Mouse (Mus musculus) heart, postnatal 14 days (tissue): Measurements from ENCODE around the gene Inf2. TPM values are rescaled to one million over a fixed set of nuclear protein-coding genes. Genes with fewer than 3 reads are reported as not detected.
A peak's percentile ranks its signal among the peaks of the same experiment; 100 is the strongest.

Source experiments
- DNase-seq, 2 experiments: peaks; one replicate each; pipeline ENCODE4 v3.0.0; 2021 to 2022
- intact Hi-C: fragments of 180-260 bp; cut with DNase I; formaldehyde crosslinking; loops from one replicate; pipeline ENCODE4 v1.15.1; 2025
- total RNA-seq, 2 experiments: library from RNA; stranded (reverse); gene quantifications; 2 replicates each; pipeline ENCODE4 v1.2.3; 2021

Inf2 gene
- total RNA-seq, 2 experiments from 2014 or later: 19.8 to 21.5 TPM

- intact Hi-C loops: no loop called here
- no peak for DNase-seq
Measured at GRCm38 (mm10) chr12:112562462-112562861, 26.1 kb upstream of the Inf2 start.

- no peak for DNase-seq
- intact Hi-C loops: no loop called here
Measured at GRCm38 (mm10) chr12:112563011-112563410, 25.6 kb upstream of the Inf2 start.

- intact Hi-C loops: no loop called here
Measured at GRCm38 (mm10) chr12:112570160-112570559, 18.4 kb upstream of the Inf2 start.

GRCm38 (mm10) chr12:112571064-112571463 lies 17.5 kb upstream of the Inf2 start:
- intact Hi-C loops: no loop called here
- no peak for DNase-seq

More at GRCm38 (mm10) chr12:112570160-112570559, 18.4 kb upstream of the Inf2 start:
- no peak for DNase-seq

- no peak for DNase-seq
- intact Hi-C loops: loop anchor here (2.0 kb wide), 1 partner anchor 23 kb away; no protein-coding TSS in a partner anchor
Measured at GRCm38 (mm10) chr12:112575274-112575986, 13.2 kb upstream of the Inf2 start.

- peak in 1 of 2 experiments; percentile 37 for DNase-seq
- intact Hi-C loops: no loop called here
Measured at GRCm38 (mm10) chr12:112576341-112576740, 12.2 kb upstream of the Inf2 start.

GRCm38 (mm10) chr12:112576749-112577148 lies 11.8 kb upstream of the Inf2 start:
- intact Hi-C loops: no loop called here
- DNase-seq: no peak

GRCm38 (mm10) chr12:112578296-112579090 lies 10.1 kb upstream of the Inf2 start:
- intact Hi-C loops: no loop called here
- DNase-seq: no peak

- DNase-seq: no peak
- intact Hi-C loops: no loop called here
Measured at GRCm38 (mm10) chr12:112579430-112579829, 9.2 kb upstream of the Inf2 start.

- DNase-seq: no peak
- intact Hi-C loops: no loop called here
Measured at GRCm38 (mm10) chr12:112579926-112580325, 8.7 kb upstream of the Inf2 start.

GRCm38 (mm10) chr12:112581113-112581512 lies 7.5 kb upstream of the Inf2 start:
- no peak for DNase-seq
- intact Hi-C loops: no loop called here

- intact Hi-C loops: no loop called here
- no peak for DNase-seq
Measured at GRCm38 (mm10) chr12:112584954-112585353, 3.6 kb upstream of the Inf2 start.

GRCm38 (mm10) chr12:112585924-112586538 lies 2.6 kb upstream of the Inf2 start:
- intact Hi-C loops: no loop called here
- no peak for DNase-seq

GRCm38 (mm10) chr12:112587125-112588124 lies 1.2 kb upstream of the Inf2 start:
- intact Hi-C loops: no loop called here
- DNase-seq: peak; percentile 63 to 74

- no peak for DNase-seq
- intact Hi-C loops: no loop called here
Measured at GRCm38 (mm10) chr12:112589491-112590191, 1.1 kb downstream of the Inf2 start.

GRCm38 (mm10) chr12:112590566-112591239 lies 2.1 kb downstream of the Inf2 start:
- DNase-seq: peak in 1 of 2 experiments; percentile 45
- intact Hi-C loops: no loop called here

- no peak for DNase-seq
- intact Hi-C loops: no loop called here
Measured at GRCm38 (mm10) chr12:112591240-112591639, 2.7 kb downstream of the Inf2 start.

- intact Hi-C loops: no loop called here
- no peak for DNase-seq
Measured at GRCm38 (mm10) chr12:112591730-112592129, 3.1 kb downstream of the Inf2 start.
